ENCODE assay signal across 14 mouse cellular contexts in the genomic region with DNA sequence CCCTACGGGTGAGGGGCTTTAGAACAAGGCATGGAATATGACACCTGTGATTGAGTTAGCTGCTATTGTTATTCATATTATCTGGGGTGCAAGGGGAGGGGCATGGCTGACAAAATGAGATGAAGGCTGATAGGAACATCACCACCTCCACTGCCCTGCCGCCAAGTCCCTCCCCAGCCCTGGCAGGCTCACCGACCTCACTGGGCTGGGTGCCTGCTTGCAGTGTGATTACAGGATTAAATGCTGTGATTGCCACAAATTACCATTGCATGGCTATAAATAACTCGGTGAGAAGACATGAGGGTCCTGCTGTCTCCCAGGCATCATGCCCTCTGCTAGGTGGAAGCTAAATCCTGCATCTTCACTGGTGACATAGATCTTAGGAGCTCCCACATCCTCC. TPM values are rescaled to one million over a fixed set of nuclear protein-coding genes. Genes with fewer than 3 reads are reported as not detected.
A peak's percentile ranks its signal among the peaks of the same experiment; 100 is the strongest.
DNase-seq lines count a peak whose midpoint lies in the region; ATAC-seq and TF ChIP-seq lines count a peak whose summit lies in the region.
"Had no signal": no experiment of that assay in that cellular context is flagged by ENCODE, and none has a peak within 500 bp of the region (broad histone marks: within the 10 kb centered on the region; RNA-seq: fewer than 3 reads in every experiment).

No protein-coding gene starts in this region.

- TF ChIP-seq POLR2A in kidney, adult 2 months (IDR thresholded peaks at IDR 0.05; ENCODE audit: low read depth, low read length): no peak

- no peaks in the 10 kb centered on the region for H3K27me3 ChIP-seq in forebrain, embryonic 14.5 days (replicated peaks; ENCODE audit: control insufficient read depth, insufficient read depth, low read length)
- H3K27me3 ChIP-seq in forebrain, embryonic 11.5 days (ENCODE audit: control insufficient read depth, insufficient read depth, low read length): no peaks in the 10 kb centered on the region
- H3K27me3 ChIP-seq in kidney, adult 2 months (replicated peaks; ENCODE audit: control insufficient read depth, insufficient read depth, low read length): no peaks in the 10 kb centered on the region
- H3K27me3 ChIP-seq: embryonic facial prominence, embryonic 12.5 days had no signal

- peak; percentile 62 for DNase-seq in forebrain, embryonic 14.5 days (ENCODE audit: low spot score)
- no peak for DNase-seq in forebrain, embryonic 11.5 days (ENCODE audit: low spot score)
- peak; percentile 69 for DNase-seq in left cerebral cortex, postnatal 4 days
- DNase-seq in left cerebral cortex, postnatal 25 days (ENCODE audit: low spot score in 2 of 2): no peak
- peak; percentile 52 for DNase-seq in cerebellum, adult 8-10 months
- DNase-seq in layer of hippocampus, postnatal 36 days: peak; percentile 44 to 57
- no peak for DNase-seq in kidney, adult 2 months

- peak; percentile 57; the same call in 1 of the 2 replicates for ATAC-seq in forebrain, embryonic 14.5 days
- ATAC-seq in forebrain, embryonic 11.5 days (replicated peaks; ENCODE audit: low FRiP score): no peak
- ATAC-seq: intestine, postnatal 0 days had no signal

- no peak overlapping the region for H3K27ac ChIP-seq in forebrain, embryonic 14.5 days (ENCODE audit: low read depth, low read length)
- H3K27ac ChIP-seq in forebrain, embryonic 11.5 days (ENCODE audit: low read depth, low read length): no peak overlapping the region
- H3K27ac ChIP-seq in kidney, adult 2 months (ENCODE audit: insufficient read depth, low read depth, low read length): no peak overlapping the region
- H3K27ac ChIP-seq: embryonic facial prominence, embryonic 12.5 days; hindbrain, embryonic 10.5 days; midbrain, embryonic 10.5 days had no signal

- H3K4me2 ChIP-seq in forebrain, embryonic 14.5 days (ENCODE audit: low read length): no peak overlapping the region
- no peak overlapping the region for H3K4me2 ChIP-seq in forebrain, embryonic 11.5 days (ENCODE audit: low read depth, low read length, severe bottlenecking)
- H3K4me2 ChIP-seq: embryonic facial prominence, embryonic 12.5 days; liver, embryonic 11.5 days had no signal

- no peaks in the 10 kb centered on the region for H3K9me3 ChIP-seq in forebrain, embryonic 14.5 days (replicated peaks; ENCODE audit: control insufficient read depth, low read length)
- no peaks in the 10 kb centered on the region for H3K9me3 ChIP-seq in forebrain, embryonic 11.5 days (ENCODE audit: control insufficient read depth, low read length)
- H3K9me3 ChIP-seq: embryonic facial prominence, embryonic 12.5 days; hindbrain, embryonic 10.5 days; midbrain, embryonic 10.5 days had no signal

- no peak for TF ChIP-seq CTCF in kidney, adult 2 months (conservative IDR thresholded peaks at IDR 0.05; ENCODE audit: insufficient read depth, insufficient read length, low read depth, low read length)

- WGBS in forebrain, embryonic 14.5 days: 30% methylated on average over 4 of the region's 4 CpGs
- 53% methylated on average over 4 of the region's 4 CpGs for WGBS in forebrain, embryonic 11.5 days
- 53% methylated on average over 4 of the region's 4 CpGs for WGBS in kidney, adult 2 months

- intact Hi-C loops in left cerebral cortex, postnatal 4 days (cut with DNase I): no loop called here
- intact Hi-C loops in left cerebral cortex, postnatal 25 days (cut with DNase I): no loop called here

- peak overlapping the region; percentile 18; the same call in 1 of the 2 replicates for H3K9ac ChIP-seq in forebrain, embryonic 14.5 days (ENCODE audit: low read length)
- H3K9ac ChIP-seq in forebrain, embryonic 11.5 days (ENCODE audit: low read length): no peak overlapping the region
- H3K9ac ChIP-seq: embryonic facial prominence, embryonic 12.5 days had no signal

- H3K4me1 ChIP-seq in forebrain, embryonic 14.5 days (ENCODE audit: control insufficient read depth, insufficient read depth, low read length): peaks cover 6% of the 10 kb centered on the region; the same call in 1 of the 2 replicates
- no peaks in the 10 kb centered on the region for H3K4me1 ChIP-seq in forebrain, embryonic 11.5 days (replicated peaks; ENCODE audit: control insufficient read depth, insufficient read depth, low read length)
- H3K4me1 ChIP-seq in kidney, adult 2 months (ENCODE audit: control insufficient read depth, insufficient read depth, low read length): no peaks in the 10 kb centered on the region
- H3K4me1 ChIP-seq: embryonic facial prominence, embryonic 12.5 days had no signal

- no peaks in the 10 kb centered on the region for H3K36me3 ChIP-seq in forebrain, embryonic 14.5 days (ENCODE audit: control insufficient read depth, insufficient read depth, low read length)
- no peaks in the 10 kb centered on the region for H3K36me3 ChIP-seq in forebrain, embryonic 11.5 days (ENCODE audit: control insufficient read depth, insufficient read depth, low read length)
- no peaks in the 10 kb centered on the region for H3K36me3 ChIP-seq in kidney, adult 2 months (ENCODE audit: control insufficient read depth, insufficient read depth, low read length)
- H3K36me3 ChIP-seq: embryonic facial prominence, embryonic 12.5 days; hindbrain, embryonic 10.5 days; midbrain, embryonic 10.5 days had no signal

- no peak overlapping the region for H3K4me3 ChIP-seq in forebrain, embryonic 14.5 days (ENCODE audit: low read depth, low read length)
- H3K4me3 ChIP-seq in forebrain, embryonic 11.5 days (ENCODE audit: low read depth, low read length): no peak overlapping the region
- H3K4me3 ChIP-seq in kidney, adult 2 months (ENCODE audit: insufficient read depth, low read depth, low read length): no peak overlapping the region
- H3K4me3 ChIP-seq: embryonic facial prominence, embryonic 12.5 days; hindbrain, embryonic 10.5 days; midbrain, embryonic 10.5 days had no signal

RNA-seq across cellular contexts. Expression of gene Pimreg, which starts 36.8 kb away (rescaled TPM):
- 97.8 and 123 TPM in 2 replicates for polyA plus RNA-seq in forebrain, embryonic 14.5 days (2014; fragmentation: Nextera tagmentation; extraction: Ambion mirVana)
- polyA plus RNA-seq in forebrain, embryonic 11.5 days (2014; fragmentation: Nextera tagmentation; extraction: Ambion mirVana): 228 and 241 TPM in 2 replicates
- total RNA-seq in left cerebral cortex, postnatal 4 days (2021): 1 to 10 TPM; 9.3 to 9.7 TPM
- under 1 TPM; 0.25 to 0.53 TPM for total RNA-seq in left cerebral cortex, postnatal 25 days (2021)
- total RNA-seq in layer of hippocampus, postnatal 36 days (2021): under 1 TPM; 0.45 to 0.63 TPM
- polyA plus RNA-seq in kidney, adult 2 months (2012; rRNA removed): 0.39 and 0.55 TPM in 2 replicates

RNA-seq across cellular contexts. Expression of gene Aipl1, which starts 41.3 kb away (rescaled TPM):
- 0.09 TPM in 2 replicates for polyA plus RNA-seq in forebrain, embryonic 14.5 days (2014; fragmentation: Nextera tagmentation; extraction: Ambion mirVana)
- 0.20 and 0.41 TPM in 2 replicates for polyA plus RNA-seq in forebrain, embryonic 11.5 days (2014; fragmentation: Nextera tagmentation; extraction: Ambion mirVana)
- under 1 TPM; 0.14 to 0.26 TPM for total RNA-seq in left cerebral cortex, postnatal 4 days (2021)
- total RNA-seq in left cerebral cortex, postnatal 25 days (2021): under 1 TPM in 1 of 2 experiments, not detected in 1; 0.14 TPM
- total RNA-seq in layer of hippocampus, postnatal 36 days (2021): not detected
- not detected in 2 replicates for polyA plus RNA-seq in kidney, adult 2 months (2012; rRNA removed)
- total RNA-seq: heart, adult 18-20 months had no signal

RNA-seq across cellular contexts. Expression of gene Pitpnm3, which starts 56.9 kb away (rescaled TPM):
- 0.94 and 1.4 TPM in 2 replicates for polyA plus RNA-seq in forebrain, embryonic 14.5 days (2014; fragmentation: Nextera tagmentation; extraction: Ambion mirVana)
- polyA plus RNA-seq in forebrain, embryonic 11.5 days (2014; fragmentation: Nextera tagmentation; extraction: Ambion mirVana): 0.20 and 0.43 TPM in 2 replicates
- total RNA-seq in left cerebral cortex, postnatal 4 days (2021): 10 to 100 TPM; 20.9 to 25.5 TPM
- total RNA-seq in left cerebral cortex, postnatal 25 days (2021): 10 to 100 TPM; 72.4 to 78.6 TPM
- 10 to 100 TPM; 26.0 to 27.9 TPM for total RNA-seq in layer of hippocampus, postnatal 36 days (2021)
- 4.7 and 5.5 TPM in 2 replicates for polyA plus RNA-seq in kidney, adult 2 months (2012; rRNA removed)
- total RNA-seq: MEL had no signal

Comparison
In these comparisons a context has a peak if more than half of its experiments do, and no peak if none do; other contexts are left out.
1. DNase-seq: peak in forebrain, embryonic 14.5 days (single experiment), left cerebral cortex, postnatal 4 days (single experiment), cerebellum, adult 8-10 months (single experiment) and layer of hippocampus, postnatal 36 days (2 of 2); none in forebrain, embryonic 11.5 days (single experiment), left cerebral cortex, postnatal 25 days (0 of 2) and kidney, adult 2 months (single experiment).
2. RNA of gene Pimreg, which starts 36.8 kb away (total RNA-seq): 9.3 to 9.7 TPM in left cerebral cortex, postnatal 4 days; 0.45 to 0.63 TPM in layer of hippocampus, postnatal 36 days and 0.25 to 0.53 TPM in left cerebral cortex, postnatal 25 days; every median in the first group is over 4 times any median in the second.